Mouse (Mus musculus) midbrain, embryonic 10.5 days (tissue): ENCODE results near the gene Sirt4. TPM values are rescaled to one million over a fixed set of nuclear protein-coding genes. Genes with fewer than 3 reads are reported as not detected.
A peak's percentile ranks its signal among the peaks of the same experiment; 100 is the strongest.

ENCODE experiments used
- DNase-seq: peaks from one replicate; pipeline ENCODE4 v3.0.0-alpha.2; 2017; ENCODE audit warnings: low spot score
- H3K27ac ChIP-seq: fragments of 300-500 bp; sonication (generic); replicated peaks from 2 replicates; pipeline ENCODE4 v1.5.1; 2016; ENCODE audit warnings: mild to moderate bottlenecking
- H3K27me3 ChIP-seq: fragments of 300-500 bp; sonication (generic); 2 replicates; pipeline ENCODE4 v1.6.1; 2016; ENCODE audit warnings: low read depth, mild to moderate bottlenecking; ENCODE audit not compliant: poor library complexity, severe bottlenecking
- H3K36me3 ChIP-seq: fragments of 300-500 bp; sonication (generic); 2 replicates; pipeline ENCODE4 v1.6.1; 2016; ENCODE audit warnings: mild to moderate bottlenecking, moderate library complexity
- H3K4me1 ChIP-seq: fragments of 300-500 bp; sonication (generic); 2 replicates; pipeline ENCODE4 v1.6.1; 2016
- H3K4me3 ChIP-seq: fragments of 300-500 bp; sonication (generic); 2 replicates; pipeline ENCODE4 v1.5.1; 2016; ENCODE audit warnings: mild to moderate bottlenecking, moderate library complexity
- H3K9me3 ChIP-seq: fragments of 300-500 bp; sonication (generic); replicated peaks from 2 replicates; pipeline ENCODE4 v1.6.1; 2016; ENCODE audit warnings: mild to moderate bottlenecking
- WGBS: fragments of 180-500 bp; shearing (Covaris S2); methylation state at CpG from one replicate; pipeline ENCODE4 v1.1.7; 2016; 5-methylcytosine and 5-hydroxymethylcytosine counted together
- polyA plus RNA-seq: library from polyadenylated mRNA; unstranded; fragments of >200 nt; fragmentation: Nextera tagmentation; extraction: Ambion mirVana; gene quantifications from 2 replicates; pipeline ENCODE4 v1.2.1, GENCODE M21; 2016

The Sirt4 gene
- polyA plus RNA-seq, 1 experiment from 2014 or later: 15.2 TPM

DNA sequence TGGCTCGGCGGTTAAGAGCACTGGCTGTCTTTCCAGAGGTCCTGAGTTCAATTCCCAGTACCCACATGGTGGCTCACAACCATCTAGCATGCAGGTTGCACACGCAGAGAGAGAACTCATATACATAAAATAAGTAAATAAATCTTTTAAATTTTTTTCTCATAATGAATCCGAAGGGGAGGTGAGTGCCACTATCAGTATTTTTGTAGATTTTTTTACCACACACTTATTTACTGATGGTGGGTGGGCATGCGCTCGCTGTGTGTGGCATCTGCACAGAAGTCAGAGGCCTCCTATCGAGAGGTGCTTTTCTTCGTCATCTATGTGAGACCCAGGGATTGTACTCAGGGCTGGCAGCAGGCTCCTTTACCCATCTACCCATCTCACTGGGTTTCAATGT is 2.8 kb upstream of the Sirt4 start:
- no peaks in the 10 kb centered on the region for H3K9me3 ChIP-seq
- H3K27me3 ChIP-seq: peaks cover 12% of the 10 kb centered on the region
- no peak overlapping the region for H3K4me3 ChIP-seq
- no peak for DNase-seq
- no peak overlapping the region for H3K27ac ChIP-seq
- H3K36me3 ChIP-seq: no peaks in the 10 kb centered on the region
- peaks cover 44% of the 10 kb centered on the region for H3K4me1 ChIP-seq
- WGBS: 88% methylated on average over 8 of the region's 8 CpGs

DNA sequence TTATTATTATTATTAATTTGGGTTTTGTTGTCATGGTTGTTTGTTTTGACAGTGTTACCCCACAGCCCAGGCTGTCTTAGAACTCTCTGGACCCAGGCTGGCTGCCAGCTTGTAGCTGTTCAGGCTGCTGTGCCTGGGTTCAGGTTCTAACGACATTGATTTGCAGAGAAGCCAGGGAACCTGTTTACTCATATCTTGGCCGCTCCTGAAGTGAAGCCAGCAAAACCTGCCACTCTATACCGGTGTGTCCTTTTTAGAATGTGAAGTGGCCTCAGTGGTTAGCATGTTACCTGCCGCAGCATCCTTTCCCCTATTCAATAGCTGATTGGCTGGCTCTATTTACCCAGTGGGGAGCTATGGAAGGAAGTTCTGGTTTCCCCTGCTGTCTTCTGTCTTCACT is 2.2 kb upstream of the Sirt4 start:
- no peak for DNase-seq
- 49% methylated on average over 4 of the region's 4 CpGs for WGBS
- Histone ChIP-seq H3K9me3 (no peaks in the 10 kb centered on the region), H3K27me3 (peaks cover 18% of the 10 kb centered on the region), H3K4me3 (no peak overlapping the region), H3K4me1 (peaks cover 40% of the 10 kb centered on the region), H3K36me3 (no peaks in the 10 kb centered on the region), H3K27ac (no peak overlapping the region)

DNA sequence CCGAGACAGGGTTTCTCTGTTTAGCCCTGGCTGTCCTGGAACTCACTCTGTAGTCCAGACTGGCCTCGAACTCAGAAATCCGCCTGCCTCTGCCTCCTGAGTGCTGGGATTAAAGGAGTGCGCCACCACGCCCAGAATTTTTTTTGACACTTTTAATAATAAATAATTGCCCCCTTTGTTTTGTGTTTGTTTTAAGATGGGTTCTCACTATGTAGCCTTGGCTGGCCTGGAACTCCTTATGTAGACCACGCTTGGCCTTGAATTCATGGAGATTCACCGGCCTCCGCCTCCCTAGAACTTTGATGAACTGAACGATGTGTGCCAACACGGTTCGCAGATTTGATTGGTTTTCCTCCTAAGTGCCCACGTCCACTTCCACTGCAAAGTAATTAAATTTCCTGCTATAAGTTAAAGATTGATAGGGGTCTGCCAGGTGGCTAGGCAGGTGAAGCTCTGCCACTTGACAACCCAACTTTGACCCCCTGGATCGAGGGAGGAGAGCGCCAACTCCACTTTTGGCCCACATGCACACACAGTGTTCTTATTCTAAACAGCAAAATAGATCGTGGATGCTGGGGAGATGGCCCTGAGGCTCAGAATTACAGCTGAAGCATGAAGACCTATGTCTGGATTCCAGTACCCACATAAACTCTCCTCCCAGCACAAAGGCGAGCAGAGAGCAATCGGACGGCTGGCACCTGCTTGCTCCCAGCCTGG is 1.1 kb upstream of the Sirt4 start:
- Histone ChIP-seq H3K9me3 (no peaks in the 10 kb centered on the region), H3K4me3 (no peak overlapping the region), H3K27me3 (peaks cover 29% of the 10 kb centered on the region), H3K4me1 (peaks cover 33% of the 10 kb centered on the region), H3K27ac (no peak overlapping the region), H3K36me3 (no peaks in the 10 kb centered on the region)
- 90% methylated on average over 18 of the region's 18 CpGs for WGBS
- DNase-seq: no peak

GRCm38 (mm10) chr5:115484996-115485395 is 471 bp upstream of the Sirt4 start:
- peak overlapping the region; percentile 83; the same call in 1 of the 2 replicates for H3K27ac ChIP-seq
- H3K4me3 ChIP-seq: peak overlapping the region; percentile 53
- peaks cover 35% of the 10 kb centered on the region for H3K27me3 ChIP-seq
- no peaks in the 10 kb centered on the region for H3K9me3 ChIP-seq
- no peak for DNase-seq
- WGBS: 74% methylated on average over 5 of the region's 5 CpGs
- H3K36me3 ChIP-seq: no peaks in the 10 kb centered on the region
- peaks cover 38% of the 10 kb centered on the region for H3K4me1 ChIP-seq

DNA sequence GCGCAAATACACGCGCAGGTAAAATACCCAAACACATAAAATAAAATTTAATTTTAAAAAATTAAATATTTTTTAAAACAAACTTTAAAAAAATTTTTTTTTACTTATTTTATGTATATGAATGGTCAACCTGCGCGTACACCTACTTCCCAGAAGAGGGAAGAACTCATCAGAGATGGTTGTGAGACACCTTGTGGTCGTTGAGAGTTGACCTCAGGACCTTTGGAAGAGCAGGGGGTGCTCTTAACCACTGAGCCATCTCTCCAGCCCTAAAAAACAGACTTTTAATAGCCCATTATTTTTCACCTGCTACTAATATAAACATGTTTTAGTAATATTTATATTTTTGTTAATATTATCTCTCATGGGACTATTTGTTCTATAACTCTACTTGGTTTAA is 1.1 kb downstream of the Sirt4 start:
- peaks cover 44% of the 10 kb centered on the region for H3K27me3 ChIP-seq
- WGBS: 19% methylated on average over 6 of the region's 6 CpGs
- H3K4me1 ChIP-seq: peaks cover 30% of the 10 kb centered on the region
- no peak for DNase-seq
- peak overlapping the region; percentile 53 for H3K4me3 ChIP-seq
- 0 out of 2 replicates have a peak, but pooled peaks cover 5% of the 10 kb centered on the region for H3K36me3 ChIP-seq
- no peaks in the 10 kb centered on the region for H3K9me3 ChIP-seq
- no peak overlapping the region for H3K27ac ChIP-seq

- peak overlapping the region; percentile 42 for H3K4me3 ChIP-seq
- 17% methylated on average over 38 of the region's 38 CpGs for WGBS
- H3K4me1 ChIP-seq: peaks cover 30% of the 10 kb centered on the region
- peaks cover 44% of the 10 kb centered on the region for H3K27me3 ChIP-seq
- H3K27ac ChIP-seq: 0 out of 2 replicates have a peak overlapping the region, but pooled peaks have one; percentile 7
- DNase-seq: peak; percentile 33
- H3K36me3 ChIP-seq: peaks cover 10% of the 10 kb centered on the region; the same call in 1 of the 2 replicates
- H3K9me3 ChIP-seq: no peaks in the 10 kb centered on the region
Observed at GRCm38 (mm10) chr5:115482390-115483265, 1.9 kb downstream of the Sirt4 start.

DNA sequence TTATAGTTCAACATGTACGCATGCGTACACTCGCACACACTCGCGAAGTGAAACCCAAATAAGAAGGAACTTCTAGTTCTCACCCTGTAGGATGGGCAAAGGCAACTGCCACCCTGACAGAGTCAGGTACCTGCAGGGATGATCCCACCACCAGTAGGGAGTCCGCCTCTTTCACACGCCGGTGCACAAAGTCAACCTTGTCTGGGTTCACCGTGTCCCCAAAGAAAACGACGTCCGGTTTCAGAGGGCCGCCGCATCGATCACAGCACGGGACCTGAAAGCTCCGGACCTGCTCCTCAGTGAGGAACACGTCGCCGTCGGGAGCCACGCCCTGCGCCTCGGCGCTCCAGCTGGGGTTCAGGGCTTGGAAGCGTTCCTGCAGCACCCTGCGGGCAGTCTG is 4.4 kb downstream of the Sirt4 start:
- no peaks in the 10 kb centered on the region for H3K9me3 ChIP-seq
- peak overlapping the region; percentile 36 for H3K4me3 ChIP-seq
- H3K4me1 ChIP-seq: peaks cover 44% of the 10 kb centered on the region
- no peak for DNase-seq
- 15% methylated on average over 27 of the region's 27 CpGs for WGBS
- H3K36me3 ChIP-seq: peaks cover 20% of the 10 kb centered on the region
- H3K27ac ChIP-seq: no peak overlapping the region
- peaks cover 44% of the 10 kb centered on the region for H3K27me3 ChIP-seq

- WGBS: 30% methylated on average over 15 of the region's 15 CpGs
- Histone ChIP-seq H3K9me3 (no peaks in the 10 kb centered on the region), H3K4me1 (peaks cover 44% of the 10 kb centered on the region), H3K27ac (no peak overlapping the region), H3K4me3 (no peak overlapping the region), H3K36me3 (peaks cover 20% of the 10 kb centered on the region), H3K27me3 (peaks cover 48% of the 10 kb centered on the region)
- no peak for DNase-seq
Observed at GRCm38 (mm10) chr5:115479561-115479960, 5.0 kb downstream of the Sirt4 start.

- H3K27me3 ChIP-seq: peaks cover 30% of the 10 kb centered on the region
- H3K9me3 ChIP-seq: no peaks in the 10 kb centered on the region
- peaks cover 20% of the 10 kb centered on the region for H3K36me3 ChIP-seq
- 32% methylated on average over 12 of the region's 12 CpGs for WGBS
- H3K27ac ChIP-seq: peak overlapping the region; percentile 81
- no peak for DNase-seq
- H3K4me3 ChIP-seq: peak overlapping the region; percentile 49
- H3K4me1 ChIP-seq: peaks cover 27% of the 10 kb centered on the region
Observed at GRCm38 (mm10) chr5:115476107-115476727, 8.3 kb downstream of the Sirt4 start.

DNA sequence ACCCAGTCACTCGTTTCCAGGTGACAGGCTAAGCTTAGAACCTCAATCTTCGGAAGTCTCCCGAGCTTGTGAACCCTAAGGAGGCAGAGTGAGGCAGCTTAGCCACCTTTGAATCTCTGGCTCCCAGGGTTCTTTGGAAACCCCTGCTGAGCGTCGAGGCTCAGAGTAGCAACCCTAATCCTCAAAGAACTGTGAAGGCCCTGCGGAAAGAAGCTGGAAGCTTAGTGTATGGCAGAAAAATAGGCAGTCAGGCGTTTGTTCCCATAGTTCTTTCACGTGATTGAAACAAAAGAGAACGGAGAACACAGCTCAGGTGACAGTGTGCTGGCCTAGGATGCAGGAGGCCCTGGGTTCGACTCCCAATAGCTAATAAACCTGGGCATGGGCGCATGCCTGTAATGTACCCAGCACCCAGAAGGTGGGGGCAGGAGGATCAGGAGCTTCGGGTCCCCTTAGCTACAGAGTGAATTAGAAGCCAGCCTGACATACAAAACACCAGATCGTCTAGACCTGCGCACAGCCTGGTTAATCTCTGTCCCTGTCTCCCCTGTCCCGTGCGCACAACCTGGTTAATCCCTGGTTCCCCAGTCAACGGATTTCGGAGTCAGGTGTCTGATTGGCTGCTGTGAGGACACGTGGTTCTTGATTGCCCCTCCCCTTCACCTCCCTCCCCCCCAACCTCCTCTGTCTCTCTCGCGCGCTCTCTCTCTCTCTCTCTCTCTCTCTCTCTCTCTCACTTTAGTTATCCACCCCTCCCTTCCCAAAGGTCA is 9.0 kb downstream of the Sirt4 start:
- peak; percentile 76 for DNase-seq
- 7% methylated on average over 22 of the region's 22 CpGs for WGBS
- peaks cover 23% of the 10 kb centered on the region for H3K27me3 ChIP-seq
- H3K36me3 ChIP-seq: peaks cover 20% of the 10 kb centered on the region
- no peaks in the 10 kb centered on the region for H3K9me3 ChIP-seq
- H3K4me3 ChIP-seq: peak overlapping the region; percentile 49
- peak overlapping the region; percentile 81 for H3K27ac ChIP-seq
- H3K4me1 ChIP-seq: peaks cover 33% of the 10 kb centered on the region

DNA sequence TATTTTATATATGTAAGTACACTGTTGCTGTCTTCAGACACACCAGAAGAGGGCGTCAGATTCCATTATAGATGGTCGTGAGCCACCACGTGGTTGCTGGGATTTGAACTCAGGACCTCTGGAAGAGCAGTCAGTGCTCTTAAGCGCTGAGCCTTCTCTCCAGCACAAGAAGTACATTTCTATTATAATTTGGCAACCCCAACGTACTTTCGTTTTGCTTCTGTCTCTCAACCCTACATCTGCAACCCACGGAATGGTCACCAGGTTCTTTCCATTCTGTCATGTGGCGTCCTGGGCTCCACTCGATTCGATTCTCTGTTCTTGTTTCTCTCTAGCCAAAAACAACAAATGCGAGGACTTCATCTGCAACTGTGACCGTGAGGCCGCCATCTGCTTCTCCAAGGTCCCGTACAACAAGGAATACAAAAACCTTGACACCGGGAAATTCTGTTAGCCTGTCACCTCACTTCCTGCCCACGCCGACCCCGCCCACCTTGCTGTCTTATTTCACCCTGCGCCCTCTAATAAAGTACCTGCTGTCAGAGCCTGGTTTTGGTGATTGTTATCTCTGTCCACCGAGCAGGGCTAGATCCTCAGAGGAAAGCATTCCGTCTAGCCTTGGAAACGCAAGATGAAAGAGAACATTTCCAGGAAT is 10.2 kb downstream of the Sirt4 start:
- no peak for DNase-seq
- Histone ChIP-seq H3K4me3 (no peak overlapping the region), H3K36me3 (peaks cover 16% of the 10 kb centered on the region), H3K27ac (no peak overlapping the region), H3K4me1 (peaks cover 28% of the 10 kb centered on the region), H3K27me3 (peaks cover 10% of the 10 kb centered on the region), H3K9me3 (no peaks in the 10 kb centered on the region)
- 82% methylated on average over 22 of the region's 22 CpGs for WGBS

DNA sequence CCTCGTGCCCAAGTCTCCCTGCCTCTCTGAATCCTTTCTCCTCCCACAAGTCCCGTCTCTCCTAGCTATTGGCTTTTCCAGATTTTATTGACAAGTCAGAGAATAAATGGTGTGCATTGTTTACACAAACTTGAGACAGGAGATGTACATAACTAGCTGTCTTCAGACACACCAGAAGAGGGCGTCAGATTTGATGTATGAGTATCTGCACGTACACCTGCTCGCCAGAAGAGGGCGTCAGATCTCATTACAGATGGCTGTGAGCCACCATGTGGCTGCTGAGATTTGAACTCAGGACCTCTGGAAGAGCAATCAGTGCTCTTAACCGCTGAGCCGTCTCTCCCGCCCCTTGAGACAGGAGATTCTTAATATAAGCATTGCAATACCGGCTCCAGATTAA is 11.3 kb downstream of the Sirt4 start:
- H3K9me3 ChIP-seq: no peaks in the 10 kb centered on the region
- no peak overlapping the region for H3K4me3 ChIP-seq
- H3K27me3 ChIP-seq: peaks cover 9% of the 10 kb centered on the region
- peaks cover 15% of the 10 kb centered on the region for H3K36me3 ChIP-seq
- no peak overlapping the region for H3K27ac ChIP-seq
- WGBS: 80% methylated on average over 10 of the region's 10 CpGs
- H3K4me1 ChIP-seq: peaks cover 28% of the 10 kb centered on the region
- DNase-seq: no peak
